Comparison of ENCODE assay signal across 1 mouse cellular context in genomic region chr13:59584947-59585647, GRCm38 (mm10).
TF ChIP-seq lines count a peak whose summit lies in the region.

Agtpbp1 (minus strand) TSS chr13:59585227.
Naa35 (plus strand) TSS chr13:59585259.

TF ChIP-seq in MEL, 35 proteins besides CTCF, POLR2A, EP300 and RAD21 (continued from another document):
- TF ChIP-seq MYC (IDR thresholded peaks at IDR 0.05; ENCODE audit: low read depth, low read length) (no peak), MAFK (IDR thresholded peaks at IDR 0.05; ENCODE audit: borderline replicate concordance, low read depth, low read length) (no peak), SMC3 (IDR thresholded peaks at IDR 0.05; ENCODE audit: low read depth, low read length) (no peak), KAT2A (conservative IDR thresholded peaks at IDR 0.05; ENCODE audit: low read depth, low read length) (peak; percentile 75; the same call in 1 of the 2 replicates), MAZ (IDR thresholded peaks at IDR 0.05; ENCODE audit: low read depth, low read length) (peak; percentile 97), UBTF (IDR thresholded peaks at IDR 0.05; ENCODE audit: borderline replicate concordance, insufficient read depth, low read depth, low read length) (no peak), ZMIZ1 (IDR thresholded peaks at IDR 0.05; ENCODE audit: low read depth, low read length) (0 out of 2 replicates have a peak, but pooled peaks have one; percentile 81), TAL1 (IDR thresholded peaks at IDR 0.05; ENCODE audit: low read length) (no peak), TCF12 (IDR thresholded peaks at IDR 0.05; ENCODE audit: low read depth, low read length) (peak; percentile 73), MYB (IDR thresholded peaks at IDR 0.05; ENCODE audit: low read depth, low read length) (no peak), ZNF384 (IDR thresholded peaks at IDR 0.05; ENCODE audit: low read depth, low read length) (no peak), TBP (IDR thresholded peaks at IDR 0.05; ENCODE audit: low read depth, low read length) (peak; percentile 83)
